Mouse (Mus musculus) lung, postnatal 25 days (tissue): ENCODE measurements at regions not wholly inside any gene's neighbourhood (a gene's known extent, or its start where the extent isn't known, plus 50 kb on each side); places are given as distances from the start of the nearest gene placed in this dataset.

Source experiments
- DNase-seq: peaks from one replicate; pipeline ENCODE4 v3.0.0; 2022; ENCODE audit warnings: low spot score

- DNase-seq, result no peak
Observed at GRCm38 (mm10) chr17:67503125-67503878, 129.2 kb downstream of the Lrrc30 start.

GRCm38 (mm10) chr17:67502628-67503027 lies 129.9 kb downstream of the Lrrc30 start:
- no peak for DNase-seq

GRCm38 (mm10) chr17:67499783-67500641 lies 132.5 kb downstream of the Lrrc30 start:
- DNase-seq, result no peak

GRCm38 (mm10) chr17:67497380-67497779 lies 135.1 kb downstream of the Lrrc30 start:
- DNase-seq, result no peak

GRCm38 (mm10) chr17:67480463-67480862 lies 126.2 kb upstream of the Ptprm start:
- DNase-seq, result no peak

- peak; percentile 74 for DNase-seq
Observed at GRCm38 (mm10) chr17:67473137-67473536, 118.9 kb upstream of the Ptprm start.

GRCm38 (mm10) chr17:67458851-67459421 lies 104.7 kb upstream of the Ptprm start:
- DNase-seq, result no peak

- DNase-seq, result no peak
Observed at GRCm38 (mm10) chr17:67451966-67452365, 97.7 kb upstream of the Ptprm start.

GRCm38 (mm10) chr17:67451081-67451480 lies 96.8 kb upstream of the Ptprm start:
- DNase-seq, result no peak

GRCm38 (mm10) chr17:67450021-67450420 lies 95.8 kb upstream of the Ptprm start:
- DNase-seq, result no peak

GRCm38 (mm10) chr17:67445986-67446385 lies 91.7 kb upstream of the Ptprm start:
- DNase-seq, result no peak

- DNase-seq, result no peak
Observed at GRCm38 (mm10) chr17:67440961-67441360, 86.7 kb upstream of the Ptprm start.

GRCm38 (mm10) chr17:67419956-67420711 lies 65.9 kb upstream of the Ptprm start:
- DNase-seq, result no peak

- DNase-seq, result no peak
Observed at GRCm38 (mm10) chr17:67412546-67413250, 58.4 kb upstream of the Ptprm start.

GRCm38 (mm10) chr17:67409911-67410310 lies 55.7 kb upstream of the Ptprm start:
- no peak for DNase-seq

GRCm38 (mm10) chr17:67405934-67406333 lies 51.7 kb upstream of the Ptprm start:
- no peak for DNase-seq
